Mouse (Mus musculus) neural tube, embryonic 11.5 days (tissue): ENCODE data around the gene Olfr382. TPM values are rescaled to one million over a fixed set of nuclear protein-coding genes. Genes with fewer than 3 reads are reported as not detected.
"Not testable (repeated sequence)": the region's sequence is repeated elsewhere in the genome, so short reads cannot be mapped to it uniquely, and the experiment has no call there.

Source experiments
- ATAC-seq: fragments of 200-750 bp; cut with Nextera tagmentation; 2 replicates; pipeline ENCODE4 v1.8.0; 2017; ENCODE audit warnings: moderate number of reproducible peaks, mild to moderate bottlenecking, moderate TSS enrichment, moderate library complexity; ENCODE audit not compliant: insufficient read depth, low FRiP score, low TSS enrichment
- DNase-seq: peaks from one replicate; pipeline ENCODE4 v3.0.0-alpha.2; 2015; ENCODE audit warnings: low spot score
- H3K27ac ChIP-seq: fragments of 300-500 bp; sonication (generic); 2 replicates; pipeline ENCODE4 v1.5.1; 2014; ENCODE audit warnings: low read depth, mild to moderate bottlenecking, low read length
- H3K27me3 ChIP-seq: fragments of 300-500 bp; sonication (generic); 2 replicates; pipeline ENCODE4 v1.6.1; 2014; ENCODE audit warnings: mild to moderate bottlenecking, low read length, mixed read lengths; ENCODE audit not compliant: control insufficient read depth, insufficient read depth
- H3K36me3 ChIP-seq: fragments of 300-500 bp; sonication (generic); 2 replicates; pipeline ENCODE4 v1.6.1; 2014; ENCODE audit warnings: mild to moderate bottlenecking, low read length, moderate library complexity, mixed read lengths; ENCODE audit not compliant: control insufficient read depth, insufficient read depth
- H3K4me1 ChIP-seq: fragments of 300-500 bp; sonication (generic); 2 replicates; pipeline ENCODE4 v1.6.1; 2014; ENCODE audit warnings: low read length, mixed read lengths; ENCODE audit not compliant: control insufficient read depth, insufficient read depth
- H3K4me2 ChIP-seq: fragments of 300-500 bp; sonication (generic); 2 replicates; pipeline ENCODE4 v1.6.1; 2014; ENCODE audit warnings: low read depth, mild to moderate bottlenecking, moderate library complexity
- H3K4me3 ChIP-seq: fragments of 300-500 bp; sonication (generic); 2 replicates; pipeline ENCODE4 v1.5.1; 2014; ENCODE audit warnings: low read depth, low read length
- H3K9ac ChIP-seq: fragments of 300-500 bp; sonication (generic); 2 replicates; pipeline ENCODE4 v1.6.1; 2014; ENCODE audit warnings: mild to moderate bottlenecking, low read length
- H3K9me3 ChIP-seq: fragments of 300-500 bp; sonication (generic); 2 replicates; pipeline ENCODE4 v1.6.1; 2016; ENCODE audit warnings: low read length; ENCODE audit not compliant: control insufficient read depth
- WGBS: fragments of 180-500 bp; shearing (Covaris S2); extraction: QIAGEN DNeasy Blood & Tissue Kit; methylation state at CpG from one replicate; pipeline ENCODE4 v1.1.7; 2014; 5-methylcytosine and 5-hydroxymethylcytosine counted together
- polyA plus RNA-seq: library from polyadenylated mRNA; unstranded; fragments of >200 nt; fragmentation: Nextera tagmentation; extraction: Ambion mirVana; gene quantifications from 2 replicates; pipeline ENCODE4 v1.2.1, GENCODE M21; 2014

Gene Olfr382
- not detected in 2 replicates for polyA plus RNA-seq

- Histone ChIP-seq H3K9ac (no peak within 1 kb of the TSS), H3K4me3 (no peak within 1 kb of the TSS), H3K4me2 (no peak within 1 kb of the TSS), H3K27ac (no peak within 1 kb of the TSS), H3K9me3 (no peaks in the 10 kb centered on the region; the same call in 1 of the 2 replicates), H3K27me3 (no peaks in the 10 kb centered on the region), H3K4me1 (no peaks in the 10 kb centered on the region), H3K36me3 (no peaks in the 10 kb centered on the region)
- ATAC-seq (no peak), DNase-seq (no peak)
Observed at GRCm38 (mm10) chr11:73517097-73517496, at the start of gene Olfr382. Gene Olfr382, minus strand, starts transcription at chr11:73517197.

GRCm38 (mm10) chr11:73528971-73529370 is 12.0 kb upstream of the Olfr382 start:
- ATAC-seq, H3K9ac ChIP-seq, H3K27me3 ChIP-seq, H3K36me3 ChIP-seq, DNase-seq, H3K9me3 ChIP-seq, H3K4me1 ChIP-seq, H3K4me3 ChIP-seq, H3K27ac ChIP-seq, H3K4me2 ChIP-seq: not testable (repeated sequence)
- 88% methylated on average over 1 of the region's 1 CpGs for WGBS

GRCm38 (mm10) chr11:73491503-73491902 is 25.5 kb downstream of the Olfr382 start, which contains the start of gene Olfr381:
Gene Olfr381, minus strand, starts transcription at chr11:73491603.
- Histone ChIP-seq H3K4me1 (no peaks in the 10 kb centered on the region), H3K27me3 (no peaks in the 10 kb centered on the region), H3K9me3 (no peaks in the 10 kb centered on the region), H3K4me2 (no peak within 1 kb of the TSS), H3K27ac (no peak within 1 kb of the TSS), H3K4me3 (no peak within 1 kb of the TSS), H3K9ac (no peak within 1 kb of the TSS), H3K36me3 (no peaks in the 10 kb centered on the region)
- ATAC-seq (no peak), DNase-seq (no peak)

Other genes with a start within 250 kb of the Olfr382 start
- gene Trpv3, start 249.8 kb downstream of the Olfr382 start, polyA plus RNA-seq, result 0.04 TPM in 2 replicates
- gene Aspa, start 187.6 kb downstream of the Olfr382 start, polyA plus RNA-seq, result 0.15 TPM in 1 of 2 replicates, not detected in the other
- gene Gm49340, start 187.5 kb downstream of the Olfr382 start, polyA plus RNA-seq, result not detected in 2 replicates
- gene Spata22, start 187.5 kb downstream of the Olfr382 start, polyA plus RNA-seq, result not detected in 2 replicates
- gene Olfr20, start 166.4 kb downstream of the Olfr382 start, polyA plus RNA-seq, result not detected in 2 replicates
- not detected in 2 replicates for gene Olfr376, start 146.0 kb downstream of the Olfr382 start, polyA plus RNA-seq
- gene Olfr1, start 117.6 kb downstream of the Olfr382 start, polyA plus RNA-seq, result not detected in 2 replicates
- not detected in 2 replicates for gene Olfr378, start 88.7 kb downstream of the Olfr382 start, polyA plus RNA-seq
- not detected in 2 replicates for gene Olfr380, start 59.7 kb downstream of the Olfr382 start, polyA plus RNA-seq
- not detected in 2 replicates for gene Olfr381, start 25.6 kb downstream of the Olfr382 start, polyA plus RNA-seq
- not detected in 2 replicates for gene Olfr385, start 75.8 kb upstream of the Olfr382 start, polyA plus RNA-seq
- not detected in 2 replicates for gene Olfr384, start 81.4 kb upstream of the Olfr382 start, polyA plus RNA-seq
- gene Zfp735, start 171.6 kb upstream of the Olfr382 start, polyA plus RNA-seq, result not detected in 2 replicates